Mouse (Mus musculus): Measurements from ENCODE around the gene Igfn1. TPM values are rescaled to one million over a fixed set of nuclear protein-coding genes. Genes with fewer than 3 reads are reported as not detected.

Gene Igfn1
- polyA plus RNA-seq, 2 experiments, result not detected

DNA sequence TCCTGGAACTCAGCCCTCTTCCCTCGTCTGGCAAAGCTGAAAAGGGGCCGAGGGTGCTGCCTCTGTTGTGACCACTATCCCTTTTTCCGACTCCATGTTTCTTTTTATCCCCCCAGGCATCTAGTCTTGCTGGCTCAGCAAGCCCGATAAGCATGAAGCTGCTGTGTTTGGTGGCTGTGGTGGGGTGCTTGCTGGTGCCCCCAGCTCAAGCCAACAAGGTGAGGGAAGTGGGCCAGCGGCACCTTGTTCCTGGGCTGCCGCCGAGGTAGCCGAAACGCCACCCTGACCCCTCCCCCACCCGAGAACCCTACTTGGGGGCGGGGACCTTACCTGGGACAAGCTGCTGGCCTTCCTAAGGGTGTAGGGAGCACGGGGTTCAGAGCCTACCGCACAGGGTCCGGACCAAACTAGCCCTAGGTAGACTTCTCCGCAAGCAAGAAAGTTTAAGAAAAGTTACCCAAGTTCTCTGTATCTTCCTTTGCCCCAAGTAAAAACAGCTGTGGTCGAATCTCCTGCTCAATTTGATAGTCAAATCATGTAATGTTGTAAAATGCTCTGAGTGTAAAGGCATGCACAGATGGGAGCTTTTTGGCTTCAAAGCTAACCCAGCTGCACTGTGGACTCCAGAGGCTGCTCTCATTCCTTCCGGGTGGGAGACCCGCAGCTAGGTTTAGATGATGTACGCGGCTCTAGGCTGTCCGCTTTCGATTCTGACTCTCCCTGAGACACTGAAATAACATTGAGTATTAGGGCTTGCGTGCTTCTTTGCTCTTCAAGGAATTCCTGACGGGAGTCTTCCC lies 12.4 kb upstream of the Igfn1 start:
- Histone ChIP-seq H3K4me2 (ENCODE audit: low read depth) (peak overlapping the region; percentile 93), H3K9ac (replicated peaks) (peak overlapping the region; percentile 97), H3K4me3 (ENCODE audit: insufficient read depth in 1 of 2, low read depth in 2 of 2, low read length in 2 of 2) (peak overlapping the region; percentile 83 to 96), H3K27ac (peak overlapping the region; percentile 84), H3K4me1 (replicated peaks; ENCODE audit: control insufficient read depth in 2 of 2, insufficient read depth in 2 of 2, low read length in 1 of 2) (peaks cover 38 to 43% of the 10 kb centered on the region in 2 experiments), H3K27me3 (ENCODE audit: control insufficient read depth, insufficient read depth, low read length) (no peaks in the 10 kb centered on the region), H3K9me3 (ENCODE audit: control insufficient read depth, low read length) (no peaks in the 10 kb centered on the region), H3K36me3 (replicated peaks; ENCODE audit: control insufficient read depth, insufficient read depth, low read depth) (peaks cover 18% of the 10 kb centered on the region)
- TF ChIP-seq CTCF (IDR thresholded peaks at IDR 0.05; ENCODE audit: low read depth), result no peak
- no peak for TF ChIP-seq EP300 (IDR thresholded peaks at IDR 0.05; ENCODE audit: low read depth)
- peak in 1 of 3 experiments; percentile 29 for DNase-seq (ENCODE audit: low read depth in 3 of 3, low spot score in 3 of 3)
- peak; percentile 19 for ATAC-seq (ENCODE audit: insufficient read depth)
- WGBS (ENCODE audit: insufficient replicate concordance), result 10% methylated on average over 24 of the region's 24 CpGs

DNA sequence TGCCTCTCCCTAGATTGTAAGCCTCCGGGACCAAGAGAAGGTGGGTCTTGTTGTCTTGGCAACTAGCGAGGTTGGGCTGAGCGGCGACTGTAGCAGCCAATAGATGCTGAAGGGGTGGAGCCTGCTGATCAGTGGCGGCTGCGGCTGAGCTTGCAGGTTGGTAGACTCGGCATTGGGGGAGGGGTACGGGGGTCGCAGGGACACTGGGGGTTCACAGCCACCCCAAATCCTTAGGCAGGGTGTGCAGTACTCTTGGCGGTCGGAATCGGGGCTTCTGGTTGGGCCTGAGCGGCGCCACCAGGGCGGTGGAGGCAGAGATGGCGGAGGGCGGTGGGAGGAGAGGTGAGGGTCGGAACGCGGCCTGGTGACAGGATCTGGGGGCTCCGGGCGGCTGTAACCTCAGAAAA lies 11.8 kb upstream of the Igfn1 start:
- Histone ChIP-seq H3K9me3 (ENCODE audit: control insufficient read depth, low read length) (no peaks in the 10 kb centered on the region), H3K4me2 (ENCODE audit: low read depth) (peak overlapping the region; percentile 93), H3K9ac (replicated peaks) (peak overlapping the region; percentile 97), H3K4me1 (replicated peaks; ENCODE audit: control insufficient read depth in 2 of 2, insufficient read depth in 2 of 2, low read length in 1 of 2) (peaks cover 45 to 48% of the 10 kb centered on the region in 2 experiments), H3K4me3 (ENCODE audit: insufficient read depth in 1 of 2, low read depth in 2 of 2, low read length in 2 of 2) (peak overlapping the region; percentile 83 to 96), H3K27me3 (ENCODE audit: control insufficient read depth, insufficient read depth, low read length) (no peaks in the 10 kb centered on the region), H3K27ac (peak overlapping the region; percentile 84), H3K36me3 (replicated peaks; ENCODE audit: control insufficient read depth, insufficient read depth, low read depth) (peaks cover 18% of the 10 kb centered on the region)
- DNase-seq (ENCODE audit: low read depth in 3 of 3, low spot score in 3 of 3) (peak; percentile 89 to 90 (median 90)), ATAC-seq (ENCODE audit: insufficient read depth) (peak; percentile 80)
- TF ChIP-seq CTCF (IDR thresholded peaks at IDR 0.05; ENCODE audit: low read depth) (0 out of 2 replicates have a peak, but pooled peaks have one; percentile 3), EP300 (IDR thresholded peaks at IDR 0.05; ENCODE audit: low read depth) (no peak)
- 1% methylated on average over 22 of the region's 22 CpGs for WGBS (ENCODE audit: insufficient replicate concordance)

DNA sequence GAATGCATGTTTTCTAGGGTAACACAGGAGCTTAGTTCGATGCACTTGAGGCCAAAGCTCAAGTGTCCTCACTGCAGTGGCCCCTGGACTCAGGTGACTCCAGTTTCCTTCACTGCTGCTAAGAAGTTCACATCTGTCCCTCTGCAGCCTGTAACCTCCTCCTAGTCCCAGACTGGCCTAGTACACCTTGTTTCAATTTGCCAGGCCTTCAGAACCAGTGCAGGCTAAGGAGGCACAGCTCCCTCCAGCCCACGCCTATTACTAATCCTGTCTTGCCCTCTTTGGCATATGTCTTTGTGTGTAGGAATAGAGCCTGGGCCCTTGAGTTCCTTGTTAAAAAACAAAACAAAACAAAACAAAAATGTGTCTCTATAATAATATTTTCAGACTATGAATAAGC lies 11.2 kb upstream of the Igfn1 start:
- H3K27ac ChIP-seq, result peak overlapping the region; percentile 66
- WGBS (ENCODE audit: insufficient replicate concordance), result 74% methylated on average over 2 of the region's 2 CpGs
- no peak for DNase-seq (ENCODE audit: low read depth in 3 of 3, low spot score in 3 of 3)
- peaks cover 47 to 52% of the 10 kb centered on the region in 2 experiments for H3K4me1 ChIP-seq (replicated peaks; ENCODE audit: control insufficient read depth in 2 of 2, insufficient read depth in 2 of 2, low read length in 1 of 2)
- peak overlapping the region; percentile 27 for H3K9ac ChIP-seq (replicated peaks)
- H3K36me3 ChIP-seq (replicated peaks; ENCODE audit: control insufficient read depth, insufficient read depth, low read depth), result peaks cover 18% of the 10 kb centered on the region
- peak overlapping the region; percentile 93 for H3K4me2 ChIP-seq (ENCODE audit: low read depth)
- peak overlapping the region in 1 of 2 experiments; percentile 96; a peak in 2 of 4 replicates for H3K4me3 ChIP-seq (ENCODE audit: insufficient read depth in 1 of 2, low read depth in 2 of 2, low read length in 2 of 2)
- peak; percentile 19; the same call in 1 of the 2 replicates for ATAC-seq (ENCODE audit: insufficient read depth)
- TF ChIP-seq CTCF (IDR thresholded peaks at IDR 0.05; ENCODE audit: low read depth) (no peak), EP300 (IDR thresholded peaks at IDR 0.05; ENCODE audit: low read depth) (no peak)
- no peaks in the 10 kb centered on the region for H3K9me3 ChIP-seq (ENCODE audit: control insufficient read depth, low read length)
- no peaks in the 10 kb centered on the region for H3K27me3 ChIP-seq (ENCODE audit: control insufficient read depth, insufficient read depth, low read length)

DNA sequence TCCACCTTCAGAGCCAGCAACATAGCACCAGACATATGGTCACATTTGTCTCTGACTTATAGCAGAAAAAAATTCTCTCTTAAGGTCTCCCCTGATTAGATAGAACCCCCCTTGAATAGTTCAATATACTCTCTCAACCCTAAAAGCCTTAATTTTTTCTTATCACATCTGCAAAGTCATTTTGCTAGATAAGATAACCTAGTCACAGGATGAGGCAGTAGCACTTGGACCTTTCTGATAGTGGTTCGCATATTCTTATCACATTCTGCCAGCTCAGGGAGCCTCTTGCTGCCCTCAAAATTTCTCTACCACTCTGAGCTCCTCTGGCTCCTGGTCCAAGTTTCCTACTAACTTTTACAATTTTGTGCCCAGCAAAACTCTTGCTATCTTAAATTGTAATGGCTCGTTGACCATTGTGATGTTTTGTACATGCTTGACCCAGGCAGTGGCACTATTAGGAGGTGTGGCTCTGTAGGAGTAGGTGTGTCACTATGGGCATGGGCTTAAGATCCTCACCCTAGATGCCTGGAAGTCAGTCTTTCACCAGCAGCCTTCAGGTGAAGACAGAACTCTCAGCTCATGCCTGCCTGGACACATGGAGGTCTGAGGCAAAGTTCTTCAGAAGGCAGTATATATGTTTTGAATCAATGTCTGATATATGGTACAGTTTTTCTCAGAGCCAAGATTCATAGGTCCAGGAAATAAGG lies 8.8 kb upstream of the Igfn1 start:
- no peaks in the 10 kb centered on the region for H3K27me3 ChIP-seq (ENCODE audit: control insufficient read depth, insufficient read depth, low read length)
- DNase-seq (ENCODE audit: low read depth in 3 of 3, low spot score in 3 of 3) (peak; percentile 74 to 85 (median 80)), ATAC-seq (ENCODE audit: insufficient read depth) (peak; percentile 80)
- H3K27ac ChIP-seq, result peak overlapping the region; percentile 94
- 6% methylated on average over 2 of the region's 2 CpGs for WGBS (ENCODE audit: insufficient replicate concordance)
- peaks cover 3% of the 10 kb centered on the region; the same call in 1 of the 2 replicates for H3K36me3 ChIP-seq (replicated peaks; ENCODE audit: control insufficient read depth, insufficient read depth, low read depth)
- H3K4me3 ChIP-seq (ENCODE audit: insufficient read depth in 1 of 2, low read depth in 2 of 2, low read length in 2 of 2), result peak overlapping the region in 1 of 2 experiments; percentile 32; a peak in 3 of 4 replicates
- H3K9ac ChIP-seq (replicated peaks), result peak overlapping the region; percentile 62
- TF ChIP-seq EP300 (IDR thresholded peaks at IDR 0.05; ENCODE audit: low read depth), result peak; percentile 100
- TF ChIP-seq CTCF (IDR thresholded peaks at IDR 0.05; ENCODE audit: low read depth), result no peak
- no peaks in the 10 kb centered on the region for H3K9me3 ChIP-seq (ENCODE audit: control insufficient read depth, low read length)
- peak overlapping the region; percentile 70 for H3K4me2 ChIP-seq (ENCODE audit: low read depth)
- peaks cover 57 to 67% of the 10 kb centered on the region in 2 experiments for H3K4me1 ChIP-seq (replicated peaks; ENCODE audit: control insufficient read depth in 2 of 2, insufficient read depth in 2 of 2, low read length in 1 of 2)

Data from liver, embryonic 14.5 days (tissue).